Mouse (Mus musculus) 3T3-L1 (cell line): Measurements from ENCODE around the gene Fbxw8.
A peak's percentile ranks its signal among the peaks of the same experiment; 100 is the strongest.

Experiments used
- DNase-seq: peaks from one replicate; pipeline ENCODE4 v3.0.0-alpha.2; 2015; ENCODE audit warnings: low read depth, low spot score

The Fbxw8 gene

DNA sequence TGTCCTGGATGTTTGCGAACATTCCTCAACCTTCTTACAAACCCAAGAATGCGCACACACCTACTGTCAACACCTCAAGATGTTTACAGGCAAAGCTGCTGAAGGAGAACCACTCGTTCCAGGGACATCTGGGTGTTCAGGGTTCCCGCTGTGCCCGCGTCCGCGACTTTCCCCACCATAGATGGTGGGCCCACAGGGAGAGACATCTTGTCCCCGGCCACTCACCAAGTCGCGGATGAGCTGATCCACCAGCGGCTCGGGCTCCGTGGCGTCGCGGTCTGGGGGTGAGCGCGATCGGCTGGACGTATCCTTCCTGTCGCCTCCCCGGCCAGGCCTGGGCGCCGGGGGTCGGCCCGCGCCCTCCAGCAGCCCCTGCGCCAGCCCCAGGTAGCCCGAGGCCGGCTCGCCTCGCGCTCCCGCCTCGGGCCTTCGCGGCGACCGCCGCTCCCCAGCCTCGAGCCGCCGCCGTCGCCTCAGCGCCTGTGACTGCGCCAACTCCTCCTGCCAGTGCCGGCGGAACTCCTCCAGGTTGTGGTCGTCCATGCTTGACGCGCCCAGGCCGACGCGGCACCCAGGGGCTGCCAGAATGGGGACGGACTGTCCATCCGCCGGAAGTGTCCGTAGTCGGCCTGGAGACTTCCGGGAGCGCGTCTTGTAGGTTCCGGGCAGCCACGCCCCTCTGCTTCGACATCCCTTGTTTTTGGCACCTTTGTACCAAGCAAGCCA is at the start of gene Fbxw8:
Fbxw8 (minus strand) TSS at position 626 of the 726 bp plus-strand sequence.
- DNase-seq: peak; percentile 90

DNA sequence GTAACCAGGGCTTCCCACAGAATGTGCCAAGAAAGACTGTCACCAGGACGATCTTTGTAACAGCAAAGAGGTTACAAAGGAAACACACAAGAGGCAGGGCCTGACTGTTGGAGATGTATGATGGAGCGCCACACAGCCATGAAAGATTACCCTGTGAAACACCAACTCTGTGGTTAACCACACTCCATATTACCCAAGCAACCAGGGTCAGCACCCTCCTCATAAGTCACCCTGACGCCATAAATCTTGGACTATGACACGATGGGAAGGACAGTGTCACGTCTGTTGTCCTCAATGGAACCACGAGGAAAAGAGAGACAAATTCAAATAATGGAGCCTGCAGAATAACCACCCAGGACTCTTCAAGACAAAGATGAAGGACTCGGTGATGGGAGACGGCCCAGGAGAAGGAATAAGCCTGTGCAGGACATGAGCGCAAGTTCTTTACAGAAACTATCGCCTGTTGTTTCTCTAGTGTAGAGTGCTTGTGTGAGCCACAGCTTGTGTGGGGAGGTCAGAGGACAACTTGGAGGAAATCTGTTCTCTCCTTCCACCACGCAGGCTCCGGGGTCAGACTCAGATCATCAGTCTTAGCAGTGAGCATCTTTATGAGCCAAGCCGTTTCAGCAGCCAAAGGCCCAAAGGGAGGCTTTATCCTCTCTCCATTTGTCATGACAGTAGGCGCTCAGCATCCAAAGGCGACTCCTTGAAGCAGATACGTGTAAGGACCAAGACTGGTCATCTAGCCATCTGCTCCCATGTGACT is 49.6 kb upstream of the Fbxw8 start:
- DNase-seq: peak; percentile 67

DNA sequence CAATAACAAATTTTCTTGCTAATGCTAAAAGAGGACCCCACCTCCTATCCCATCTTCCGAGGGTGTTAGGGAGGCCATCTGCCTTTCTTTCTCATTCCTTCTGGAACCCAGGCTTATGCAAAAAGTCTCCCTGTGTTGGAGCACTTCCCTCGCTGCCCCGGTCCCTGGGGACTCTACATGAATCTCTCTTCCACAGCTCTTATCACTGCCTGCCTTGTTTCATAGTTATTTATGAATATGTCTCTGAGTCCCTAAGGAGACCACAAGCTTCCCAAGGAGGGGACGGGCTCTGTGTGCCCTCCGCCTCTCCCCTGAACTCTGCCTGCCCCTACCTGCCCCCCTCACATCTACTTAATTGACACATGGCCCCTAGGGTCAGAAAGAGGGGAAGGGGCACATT is 44.4 kb upstream of the Fbxw8 start:
- no peak for DNase-seq

DNA sequence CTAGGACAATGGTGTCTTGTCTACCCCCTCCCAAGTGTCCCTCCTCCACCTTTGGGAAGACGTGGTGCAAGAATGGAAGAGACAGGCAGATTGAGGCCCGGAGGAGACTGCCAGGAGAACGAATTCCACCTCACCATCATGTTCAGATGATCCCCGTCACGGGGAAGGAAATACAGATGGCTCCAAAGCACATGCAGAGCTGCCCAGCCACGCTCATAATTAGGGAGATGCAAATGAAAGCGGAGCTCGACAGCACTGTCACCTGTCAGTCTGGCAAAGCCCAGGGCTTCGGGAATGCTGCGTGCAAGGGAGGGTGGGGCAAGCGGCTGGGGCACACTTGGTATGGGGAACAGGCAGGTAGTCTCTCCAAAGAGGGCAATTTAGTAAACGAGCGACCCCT is 42.2 kb upstream of the Fbxw8 start:
- DNase-seq: no peak

DNA sequence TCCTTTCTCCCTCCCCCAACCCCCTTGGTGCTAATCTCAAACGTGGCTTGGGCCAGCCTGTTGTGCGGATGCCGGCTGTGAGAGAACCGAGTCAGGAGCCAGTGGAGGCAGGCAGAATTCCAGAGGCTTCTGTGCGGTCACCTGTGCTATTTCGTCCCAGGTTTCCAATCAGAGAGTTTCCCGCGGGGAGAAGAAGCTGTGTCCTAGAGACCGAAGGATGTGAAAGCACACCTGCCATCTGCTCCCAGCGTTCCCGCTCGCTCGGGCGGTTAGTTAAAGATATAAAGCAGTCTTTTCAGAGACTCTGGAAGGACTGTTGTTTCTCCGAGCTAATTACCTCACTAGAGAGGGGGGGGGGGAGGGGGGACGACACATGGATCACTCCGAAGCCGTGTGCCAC is 37.0 kb upstream of the Fbxw8 start:
- no peak for DNase-seq

DNA sequence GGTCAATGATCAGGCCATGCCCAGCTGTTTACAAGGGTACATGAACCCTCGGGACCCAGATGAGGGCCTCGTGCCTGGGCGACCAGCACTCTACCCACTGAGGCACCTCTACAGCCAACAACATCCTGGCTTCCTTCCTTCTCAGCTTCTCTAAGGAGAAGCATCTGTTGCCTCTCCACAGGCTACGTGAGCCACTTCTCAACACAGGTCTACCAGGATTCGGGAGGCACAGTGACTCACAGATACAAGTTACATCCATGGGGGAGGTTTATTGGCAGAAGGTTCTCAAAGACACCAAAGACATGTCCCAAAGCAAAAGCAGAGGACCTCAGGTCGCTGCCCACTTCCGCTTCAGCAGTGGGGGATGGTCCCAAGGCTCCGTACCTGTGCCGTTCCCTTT is 35.2 kb upstream of the Fbxw8 start:
- DNase-seq: no peak

DNA sequence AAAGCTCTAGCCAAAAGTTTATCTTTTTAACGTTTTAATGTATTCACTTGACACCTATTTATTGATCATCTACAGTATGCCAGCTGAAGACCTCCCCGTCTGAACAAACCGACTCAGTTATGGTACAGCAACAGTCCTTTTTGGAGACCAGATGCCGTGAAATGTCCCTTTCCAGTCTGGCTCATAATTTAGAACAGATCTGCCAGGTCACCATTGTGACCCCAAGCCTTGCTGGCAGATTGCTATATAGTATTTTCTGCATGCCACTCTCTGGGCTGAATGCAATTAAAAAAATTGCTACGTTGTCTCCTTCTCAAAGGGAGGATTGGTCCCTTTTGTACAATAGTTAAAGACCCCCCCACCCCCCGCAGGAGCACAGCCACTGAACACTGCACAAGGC is 33.1 kb upstream of the Fbxw8 start:
- DNase-seq: no peak

DNA sequence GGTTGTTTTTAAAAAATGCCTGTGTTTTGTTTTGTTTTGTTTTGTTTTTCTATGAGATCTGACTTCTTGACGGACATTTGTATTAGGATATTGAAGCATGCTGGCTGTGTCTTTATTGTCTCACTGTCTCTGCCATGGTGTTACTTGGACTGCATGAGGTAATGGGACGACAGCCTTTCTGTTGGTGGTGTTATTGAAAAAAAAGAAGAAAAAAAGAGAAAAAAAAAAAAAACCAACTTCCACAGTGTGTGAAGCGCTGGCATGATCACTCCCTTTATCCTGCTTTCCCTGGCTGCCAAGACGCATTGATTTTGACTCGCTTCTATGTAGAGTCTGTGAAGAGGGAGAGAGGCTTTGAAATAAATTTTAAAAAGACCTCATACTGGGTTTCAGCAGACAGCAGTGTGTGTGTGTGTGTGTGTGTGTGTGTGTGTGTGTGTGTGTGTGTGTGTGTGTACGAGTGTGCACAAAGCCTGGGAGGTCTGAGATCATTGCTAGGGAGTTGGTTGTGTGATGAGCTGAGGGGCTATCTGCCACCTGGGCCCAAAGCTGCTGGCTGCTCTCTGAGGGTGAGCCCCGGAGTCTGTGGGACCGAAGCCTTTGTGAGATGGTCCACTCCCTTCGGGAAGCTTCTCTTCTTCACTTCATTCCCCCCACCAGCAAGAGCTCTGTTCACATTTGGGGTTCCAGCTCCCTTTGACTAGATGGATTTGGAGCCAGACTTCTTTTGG is 31.8 kb upstream of the Fbxw8 start:
- no peak for DNase-seq

DNA sequence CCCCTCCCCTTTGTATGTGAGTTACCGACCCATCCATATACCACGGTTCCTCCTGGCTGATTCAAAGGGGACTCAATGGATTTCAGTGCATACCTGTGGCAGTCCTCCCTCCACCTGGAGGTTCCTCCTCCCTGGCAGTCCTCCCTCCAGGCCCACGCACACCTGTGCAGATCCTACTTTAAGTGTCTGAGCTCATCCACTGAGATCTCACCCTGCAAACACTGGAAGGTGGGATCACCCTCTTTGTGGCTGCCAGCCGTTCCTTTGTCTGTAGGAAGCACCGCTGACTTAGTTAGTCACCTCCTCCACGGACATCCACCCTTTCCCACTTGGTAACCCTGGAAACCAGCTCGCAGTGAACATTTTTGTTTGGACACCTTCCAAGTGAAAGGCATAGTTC is 22.4 kb upstream of the Fbxw8 start:
- no peak for DNase-seq

DNA sequence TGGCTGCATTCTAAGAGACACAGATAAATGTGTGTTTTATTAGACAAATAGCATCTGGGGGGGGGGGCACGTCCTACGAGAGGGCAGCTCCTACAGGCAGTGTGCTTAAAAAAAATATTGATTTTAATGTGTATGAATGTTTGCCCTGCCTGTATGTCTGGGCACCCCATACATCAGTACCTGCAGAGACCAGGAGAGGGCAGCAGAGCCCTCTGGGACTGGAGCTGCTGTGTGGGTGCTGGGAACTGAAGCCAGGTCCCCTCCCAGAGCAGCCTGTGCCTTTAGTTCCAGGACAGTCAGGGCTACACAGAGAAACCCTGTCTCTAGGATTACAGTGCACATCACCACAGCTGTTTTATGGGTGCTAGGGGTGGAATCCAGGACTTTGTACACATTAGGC is 19.9 kb upstream of the Fbxw8 start:
- DNase-seq: no peak

DNA sequence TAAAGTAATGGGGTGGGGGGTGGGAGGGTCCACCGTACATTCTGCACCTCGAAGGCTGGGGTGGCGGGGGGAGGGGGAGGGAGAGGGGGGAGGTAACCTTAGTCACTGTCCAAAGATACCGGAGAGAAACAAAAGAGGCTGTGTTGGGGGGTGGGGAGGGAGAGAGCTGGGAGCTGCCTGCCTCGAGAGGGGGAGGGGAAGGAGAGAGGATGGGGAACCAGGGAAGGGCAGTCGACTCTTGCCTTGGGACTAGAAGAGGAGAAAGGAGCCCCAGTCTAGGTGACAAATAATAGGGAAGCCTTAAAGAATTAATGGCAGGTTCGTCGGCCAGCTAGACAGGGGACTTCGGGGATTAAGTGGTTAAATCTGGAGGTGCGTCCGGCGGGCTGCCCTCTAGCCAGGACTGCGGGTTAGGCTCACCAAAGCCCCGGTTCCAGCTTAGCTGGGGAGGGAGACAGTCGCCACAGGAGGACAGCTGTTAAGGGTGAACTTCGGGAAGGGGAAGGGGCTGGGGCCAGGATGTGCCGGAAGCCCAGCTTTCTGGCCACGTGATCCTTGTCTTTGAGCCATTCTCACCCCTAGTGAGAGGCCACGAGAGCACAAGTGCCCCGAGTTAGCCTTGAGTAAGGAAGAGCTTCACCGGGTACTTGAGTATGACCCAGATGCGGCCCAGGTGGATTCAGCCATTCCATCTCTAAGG is 19.2 kb upstream of the Fbxw8 start:
- DNase-seq: no peak

DNA sequence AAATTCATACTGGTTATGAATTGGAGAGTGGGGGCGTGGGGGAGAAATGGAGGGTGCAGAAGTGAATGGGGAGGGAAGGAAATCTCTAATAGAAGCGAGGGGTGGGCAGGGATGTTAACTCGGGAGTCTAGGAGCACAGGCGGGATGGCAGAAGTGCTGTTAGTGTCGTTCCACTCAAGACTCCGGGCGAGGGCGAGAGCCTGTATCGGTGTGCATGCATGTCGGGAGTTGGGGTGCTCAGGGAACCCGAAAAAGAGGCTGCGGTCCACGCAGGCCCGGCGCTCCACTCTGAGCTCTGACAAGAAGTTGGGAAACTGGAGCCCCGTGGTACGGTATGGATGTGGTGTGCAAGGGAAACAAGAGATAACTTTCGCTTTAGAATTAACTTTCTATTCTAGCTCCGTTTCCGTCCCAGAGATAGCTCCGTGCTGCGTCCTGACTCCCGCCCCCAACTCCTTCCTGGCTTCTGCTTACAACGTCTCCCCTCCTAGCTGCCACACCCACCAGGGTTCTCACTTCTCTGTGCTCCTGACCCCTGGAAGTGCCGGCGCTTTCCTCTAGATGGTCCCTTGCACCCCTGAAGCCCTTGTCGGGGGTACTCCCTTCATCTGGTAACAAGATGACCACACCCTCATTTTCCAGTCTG is 16.9 kb upstream of the Fbxw8 start:
- no peak for DNase-seq

DNA sequence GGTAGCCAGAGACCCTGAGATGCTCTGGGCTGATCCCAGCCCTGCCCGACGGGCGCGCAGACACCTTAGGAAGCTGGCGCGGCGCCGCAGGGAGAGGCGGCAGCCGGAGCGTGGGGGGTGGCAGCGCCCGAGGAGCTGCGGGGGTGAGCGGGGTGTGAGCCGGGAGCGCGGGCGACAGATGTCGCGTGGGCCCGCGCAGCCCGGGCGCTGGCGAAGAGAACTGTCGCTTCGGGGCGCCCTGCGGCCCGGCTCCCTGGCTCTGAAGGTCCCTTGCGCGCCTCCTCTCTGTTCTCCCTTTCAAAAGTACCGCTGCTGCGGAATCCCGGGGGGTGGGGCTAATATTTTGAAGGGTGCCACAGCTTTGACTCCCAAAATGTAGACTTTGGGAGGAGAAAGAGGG is 16.4 kb upstream of the Fbxw8 start:
- no peak for DNase-seq

DNA sequence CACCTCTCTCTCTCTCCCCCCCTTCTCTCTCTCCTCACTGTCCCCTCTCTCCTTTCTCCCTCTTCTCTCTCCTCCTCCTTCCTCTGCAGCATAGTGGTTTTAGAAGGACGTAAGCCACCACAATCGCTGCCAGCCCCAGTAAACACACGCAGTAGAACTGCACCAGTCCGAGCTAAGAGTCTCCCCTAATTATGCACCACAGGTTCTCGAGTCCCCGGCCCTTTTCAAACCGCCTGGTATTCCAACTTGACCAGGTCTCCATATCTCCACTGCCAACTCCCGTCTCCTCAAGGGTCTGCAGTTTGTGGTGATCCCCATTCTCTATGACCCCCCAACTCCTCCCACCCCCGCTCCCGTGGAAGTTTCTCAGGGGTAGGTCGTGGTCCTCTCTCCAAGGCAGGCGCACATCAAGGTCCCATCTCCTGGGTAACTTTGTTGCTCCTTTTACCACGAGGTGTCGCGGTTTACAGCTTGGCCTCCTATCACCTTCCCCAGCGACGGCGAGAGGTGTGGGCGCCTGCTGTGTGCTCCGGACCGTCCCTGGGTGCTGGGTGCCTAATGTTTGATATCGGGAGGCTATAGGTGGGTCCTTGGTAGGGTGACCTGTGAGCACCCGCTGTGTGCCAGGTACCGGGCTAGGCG is 15.7 kb upstream of the Fbxw8 start:
- no peak for DNase-seq

DNA sequence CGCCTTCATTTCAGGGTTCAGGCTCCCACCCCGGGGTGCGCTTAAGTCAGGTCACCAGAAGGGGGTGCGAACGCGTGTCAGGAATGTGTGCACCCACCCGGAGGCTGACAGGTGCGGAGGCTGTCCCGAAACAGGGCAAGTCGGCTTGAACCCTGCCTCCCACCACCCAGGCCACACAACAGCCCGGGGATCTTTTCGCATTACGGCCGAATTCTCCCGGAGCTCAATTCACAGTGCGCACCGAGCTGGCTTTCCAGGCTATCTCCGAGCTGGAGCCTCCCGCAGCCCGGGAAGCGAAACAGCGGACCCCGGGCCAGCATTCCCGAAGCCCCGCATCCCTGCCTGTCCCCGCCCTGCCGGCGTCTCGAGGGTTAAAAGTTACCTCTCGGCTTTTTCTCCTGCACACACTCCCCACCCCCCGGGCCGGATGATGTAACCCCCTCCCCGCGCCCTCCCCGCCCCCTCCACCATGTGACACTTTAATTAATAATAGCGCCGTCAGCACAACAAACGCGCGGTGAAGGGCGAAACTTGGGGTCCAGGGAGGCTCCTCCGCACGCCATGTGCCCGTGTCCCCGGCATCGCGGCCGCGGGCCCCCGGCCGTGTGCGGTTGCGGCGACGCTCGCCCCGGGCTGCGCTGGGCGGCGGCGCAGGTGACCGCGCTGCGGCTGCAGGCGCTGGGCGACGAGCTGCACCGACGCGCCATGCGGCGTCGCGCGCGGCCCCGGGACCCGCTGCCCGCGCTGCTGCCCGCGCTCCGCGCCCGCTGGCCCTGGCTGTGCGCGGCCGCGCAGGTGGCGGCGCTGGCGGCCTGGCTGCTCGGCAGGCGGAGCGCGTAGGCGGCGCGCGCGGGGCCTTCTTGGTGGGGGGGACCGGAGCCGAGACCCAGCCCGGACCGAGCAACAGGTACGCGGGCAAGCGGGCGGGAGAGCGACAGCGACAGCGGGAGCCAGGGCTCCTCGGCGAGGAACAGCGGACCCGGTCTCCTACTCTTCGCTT is 14.3 kb upstream of the Fbxw8 start:
- DNase-seq: no peak

DNA sequence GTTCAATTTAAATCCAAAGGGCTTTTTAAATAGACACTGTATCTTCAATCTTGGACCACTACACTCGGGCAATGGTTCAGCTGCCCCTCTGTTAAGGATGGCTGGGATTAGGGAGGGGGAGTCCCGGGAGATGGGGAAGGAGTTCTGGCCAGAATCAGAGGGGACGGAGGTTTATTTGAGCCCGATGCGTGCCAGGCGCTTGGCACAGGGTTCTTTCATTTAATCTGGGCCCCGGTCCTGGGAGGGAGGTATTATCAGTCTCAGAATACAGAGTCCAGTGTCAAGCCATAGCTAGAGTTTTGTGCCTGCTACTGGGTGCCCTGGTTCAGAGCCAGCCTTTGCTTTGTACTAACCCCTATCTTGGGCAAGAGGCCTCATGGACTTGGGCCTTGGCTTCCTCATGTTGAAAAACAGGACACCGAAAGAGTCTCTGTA is 12.3 kb upstream of the Fbxw8 start:
- DNase-seq: no peak

DNA sequence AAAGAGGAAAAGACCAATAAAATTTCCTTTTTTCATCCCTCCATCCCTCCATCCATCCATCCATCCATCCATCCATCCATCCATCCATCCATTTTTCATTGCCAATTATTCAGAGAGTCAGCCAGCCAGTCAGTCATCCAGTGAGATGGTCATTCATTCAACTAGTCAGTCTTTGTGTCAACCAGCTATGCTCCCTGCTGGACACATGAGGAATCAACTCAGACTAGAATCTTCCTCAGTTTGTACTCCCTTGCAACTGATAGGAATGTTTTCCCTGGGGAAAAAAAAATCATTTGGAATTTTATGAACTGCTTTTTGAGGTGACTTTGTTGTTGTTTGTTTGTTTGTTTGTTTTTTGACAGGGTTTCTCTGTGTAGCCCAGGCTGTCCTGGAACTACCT is 10.2 kb upstream of the Fbxw8 start:
- peak; percentile 40 for DNase-seq

DNA sequence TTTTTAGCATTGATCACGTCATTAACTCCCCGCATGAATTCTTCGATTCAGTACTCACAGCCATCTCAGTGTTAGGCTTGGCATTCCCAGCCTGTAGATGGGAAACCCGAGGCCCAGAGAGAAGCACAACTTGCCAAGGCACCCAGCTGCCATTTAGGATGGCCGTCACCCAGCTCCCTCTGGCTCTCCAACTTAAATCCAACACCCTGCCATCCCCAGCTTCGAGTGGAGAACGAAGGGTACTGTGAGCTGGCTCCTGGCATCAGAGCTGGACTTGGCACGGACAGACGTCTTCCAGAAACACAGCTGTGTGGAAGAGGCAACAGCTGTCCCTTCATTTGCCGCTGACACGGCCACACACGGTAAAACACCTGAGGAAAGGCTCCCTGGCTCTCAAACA is 9.3 kb upstream of the Fbxw8 start, which contains the start of gene Hrk:
Hrk (plus strand) TSS at position 68 of the 400 bp plus-strand sequence.
- no peak for DNase-seq

DNA sequence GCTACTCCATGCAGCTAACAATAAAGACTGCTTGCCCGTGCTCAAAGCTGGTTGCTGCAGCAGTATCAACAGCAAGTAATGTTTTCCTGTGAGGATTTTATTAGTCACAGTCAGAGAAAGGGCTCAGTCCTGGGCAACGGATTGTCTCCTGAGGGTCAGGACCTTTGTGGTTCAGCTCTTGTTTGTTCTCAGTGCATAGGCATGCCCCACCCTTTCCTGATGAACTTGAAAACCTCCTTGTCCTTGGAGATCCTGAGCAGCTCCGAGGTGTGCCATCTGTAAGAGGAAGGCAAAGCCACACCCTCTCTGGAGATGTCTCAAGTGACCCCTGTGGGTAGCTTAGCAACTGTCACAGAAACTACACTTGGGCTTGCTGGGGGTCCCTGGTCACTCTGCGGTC is 5.4 kb upstream of the Fbxw8 start:
- DNase-seq: peak; percentile 53

DNA sequence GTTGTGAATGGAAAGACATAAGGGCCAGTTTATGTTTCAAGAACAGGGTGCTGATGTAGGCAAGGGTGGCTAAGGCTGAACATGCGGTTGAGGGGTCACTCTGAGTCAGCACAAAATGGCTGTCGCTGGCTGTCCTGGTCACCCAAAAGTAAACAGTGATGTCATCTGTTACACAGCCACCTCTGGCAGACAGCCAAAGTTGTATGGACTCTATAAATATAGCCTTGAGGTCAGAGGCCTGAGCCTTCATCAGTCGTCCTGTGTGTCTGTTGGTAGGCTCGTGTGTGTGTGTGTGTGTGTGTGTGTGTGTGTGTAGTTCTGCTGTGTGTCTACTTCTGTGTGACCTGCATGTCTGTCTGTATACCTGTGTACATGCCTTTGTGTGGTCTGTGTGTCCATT is 1.7 kb upstream of the Fbxw8 start:
- DNase-seq: peak; percentile 42
